Mouse (Mus musculus) heart, embryonic 16.5 days (tissue): ENCODE measurements around the gene Agpat4. TPM values are rescaled to one million over a fixed set of nuclear protein-coding genes. Genes with fewer than 3 reads are reported as not detected.

Source experiments
- ATAC-seq: fragments of 200-750 bp; cut with Nextera tagmentation; replicated peaks from 2 replicates; pipeline ENCODE4 v1.8.0; 2017; ENCODE audit warnings: moderate number of reproducible peaks; ENCODE audit not compliant: insufficient read depth, low FRiP score; ENCODE audit errors: extremely low read depth
- H3K27ac ChIP-seq: fragments of 300-500 bp; sonication (generic); 2 replicates; pipeline ENCODE4 v1.5.1; 2014; ENCODE audit warnings: mild to moderate bottlenecking, low read length, control low read depth, moderate library complexity
- H3K27me3 ChIP-seq: fragments of 300-500 bp; sonication (generic); 2 replicates; pipeline ENCODE4 v1.6.1; 2014; ENCODE audit warnings: low read length, mixed read lengths; ENCODE audit not compliant: control insufficient read depth, insufficient read depth
- H3K36me3 ChIP-seq: fragments of 300-500 bp; sonication (generic); 2 replicates; pipeline ENCODE4 v1.6.1; 2014; ENCODE audit not compliant: control insufficient read depth, insufficient read depth
- H3K4me1 ChIP-seq: fragments of 300-500 bp; sonication (generic); 2 replicates; pipeline ENCODE4 v1.6.1; 2014; ENCODE audit warnings: low read length, mixed read lengths; ENCODE audit not compliant: control insufficient read depth, insufficient read depth
- H3K4me2 ChIP-seq: fragments of 300-500 bp; sonication (generic); 2 replicates; pipeline ENCODE4 v1.6.1; 2014; ENCODE audit warnings: low read depth, mild to moderate bottlenecking, control low read depth, low read length
- H3K4me3 ChIP-seq: fragments of 300-500 bp; sonication (generic); 2 replicates; pipeline ENCODE4 v1.5.1; 2014; ENCODE audit warnings: mild to moderate bottlenecking, control low read depth, low read length
- H3K9ac ChIP-seq: fragments of 300-500 bp; sonication (generic); 2 replicates; pipeline ENCODE4 v1.6.1; 2014; ENCODE audit warnings: low read length, control low read depth
- H3K9me3 ChIP-seq: fragments of 300-500 bp; sonication (generic); replicated peaks from 2 replicates; pipeline ENCODE4 v1.6.1; 2016; ENCODE audit warnings: low read length; ENCODE audit not compliant: control insufficient read depth
- WGBS: fragments of 180-500 bp; shearing (Covaris S2); extraction: QIAGEN DNeasy Blood & Tissue Kit; methylation state at CpG from one replicate; pipeline ENCODE4 v1.1.7; 2014; 5-methylcytosine and 5-hydroxymethylcytosine counted together
- polyA plus RNA-seq: library from polyadenylated mRNA; unstranded; fragments of >200 nt; fragmentation: Nextera tagmentation; extraction: Ambion mirVana; gene quantifications from 2 replicates; pipeline ENCODE4 v1.2.1, GENCODE M21; 2015

The Agpat4 gene
- polyA plus RNA-seq, 1 experiment from 2014 or later: 15.3 TPM

- ATAC-seq: no peak
- Histone ChIP-seq H3K4me3 (no peak overlapping the region), H3K36me3 (peaks cover 2% of the 10 kb centered on the region; the same call in 1 of the 2 replicates), H3K9me3 (no peaks in the 10 kb centered on the region), H3K27ac (no peak overlapping the region), H3K9ac (no peak overlapping the region), H3K4me1 (no peaks in the 10 kb centered on the region), H3K4me2 (no peak overlapping the region), H3K27me3 (no peaks in the 10 kb centered on the region)
- 84% methylated on average over 2 of the region's 2 CpGs for WGBS
Observed at GRCm38 (mm10) chr17:12150970-12151369, 32.5 kb downstream of the Agpat4 start.

- Histone ChIP-seq H3K36me3 (peaks cover 2% of the 10 kb centered on the region; the same call in 1 of the 2 replicates), H3K27me3 (no peaks in the 10 kb centered on the region), H3K4me2 (no peak overlapping the region), H3K9me3 (no peaks in the 10 kb centered on the region), H3K27ac (no peak overlapping the region), H3K9ac (no peak overlapping the region), H3K4me1 (no peaks in the 10 kb centered on the region), H3K4me3 (no peak overlapping the region)
- 58% methylated on average over 2 of the region's 2 CpGs for WGBS
- no peak for ATAC-seq
Observed at GRCm38 (mm10) chr17:12154260-12154659, 35.8 kb downstream of the Agpat4 start.

DNA sequence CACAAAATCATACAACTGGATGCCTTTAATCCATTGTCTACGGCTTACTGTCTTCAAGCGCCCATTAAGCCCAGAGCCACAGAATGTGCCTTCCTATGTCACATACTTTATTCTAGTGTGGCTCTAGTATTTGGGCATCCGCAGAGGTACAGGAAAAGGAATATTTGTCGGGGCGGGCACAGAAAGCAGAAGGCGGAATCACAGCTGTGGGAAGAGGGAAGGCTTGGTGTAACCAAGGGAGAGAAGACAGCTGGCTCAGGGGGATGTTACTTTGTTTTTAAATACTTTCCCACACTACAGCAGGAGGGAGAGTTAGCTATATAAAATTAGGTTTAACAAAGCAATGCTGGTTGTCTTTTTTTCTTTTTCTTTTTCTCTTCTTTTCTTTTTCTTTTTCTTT, 36.7 kb downstream of the Agpat4 start:
- WGBS: 84% methylated on average over 6 of the region's 6 CpGs
- H3K4me2 ChIP-seq: no peak overlapping the region
- H3K27ac ChIP-seq: no peak overlapping the region
- no peaks in the 10 kb centered on the region for H3K4me1 ChIP-seq
- H3K27me3 ChIP-seq: no peaks in the 10 kb centered on the region
- H3K9ac ChIP-seq: no peak overlapping the region
- no peak for ATAC-seq
- no peaks in the 10 kb centered on the region for H3K9me3 ChIP-seq
- H3K4me3 ChIP-seq: no peak overlapping the region
- H3K36me3 ChIP-seq: peaks cover 2% of the 10 kb centered on the region; the same call in 1 of the 2 replicates

DNA sequence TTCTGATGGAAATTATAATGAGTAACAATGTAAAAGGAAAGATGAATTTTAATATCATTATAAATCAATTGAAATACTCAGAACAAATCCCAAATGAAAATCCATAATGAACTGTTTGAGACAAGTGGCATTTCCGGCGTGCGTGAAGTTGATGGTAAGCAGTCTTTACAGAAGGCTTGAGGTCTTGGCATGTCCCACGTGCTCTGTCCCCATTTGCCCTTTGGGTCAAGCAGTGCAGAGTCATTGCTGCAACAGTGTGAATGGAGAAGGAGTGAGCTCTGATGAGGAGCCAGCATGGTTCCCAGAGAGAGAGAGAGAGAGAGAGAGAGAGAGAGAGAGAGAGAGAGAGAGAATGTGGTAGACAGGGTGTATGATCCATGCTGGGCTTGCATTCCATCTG, 37.4 kb downstream of the Agpat4 start:
- H3K4me3 ChIP-seq: no peak overlapping the region
- H3K4me1 ChIP-seq: no peaks in the 10 kb centered on the region
- 82% methylated on average over 4 of the region's 4 CpGs for WGBS
- H3K27ac ChIP-seq: no peak overlapping the region
- H3K9ac ChIP-seq: no peak overlapping the region
- H3K27me3 ChIP-seq: no peaks in the 10 kb centered on the region
- no peaks in the 10 kb centered on the region for H3K9me3 ChIP-seq
- no peak overlapping the region for H3K4me2 ChIP-seq
- ATAC-seq: no peak
- peaks cover 2% of the 10 kb centered on the region; the same call in 1 of the 2 replicates for H3K36me3 ChIP-seq

DNA sequence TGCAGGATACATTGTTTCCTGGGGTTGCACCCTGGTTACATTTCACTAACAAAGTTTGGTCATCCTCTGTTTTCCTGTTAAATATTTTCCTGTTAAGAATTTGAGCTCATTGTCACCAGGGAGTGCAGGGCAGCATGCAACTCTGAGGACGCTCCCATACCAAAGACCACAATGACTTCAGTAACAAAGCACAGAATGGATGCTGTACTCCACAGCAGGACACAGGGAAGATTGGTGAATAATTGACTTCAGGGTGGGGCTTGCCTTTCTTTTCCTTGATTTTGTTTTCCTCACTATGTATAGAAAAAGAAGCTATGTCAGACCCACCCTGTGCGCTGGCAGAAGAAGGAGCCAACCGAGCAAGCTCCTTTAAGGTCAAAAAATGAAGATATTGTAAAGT, 38.2 kb downstream of the Agpat4 start:
- Histone ChIP-seq H3K9ac (no peak overlapping the region), H3K4me3 (no peak overlapping the region), H3K4me1 (no peaks in the 10 kb centered on the region), H3K27ac (no peak overlapping the region), H3K9me3 (no peaks in the 10 kb centered on the region), H3K36me3 (peaks cover 2% of the 10 kb centered on the region; the same call in 1 of the 2 replicates), H3K27me3 (no peaks in the 10 kb centered on the region), H3K4me2 (no peak overlapping the region)
- 85% methylated on average over 3 of the region's 3 CpGs for WGBS
- ATAC-seq: no peak

- no peak overlapping the region for H3K4me3 ChIP-seq
- WGBS: 85% methylated on average over 2 of the region's 2 CpGs
- no peaks in the 10 kb centered on the region for H3K27me3 ChIP-seq
- H3K9me3 ChIP-seq: no peaks in the 10 kb centered on the region
- ATAC-seq: no peak
- H3K4me2 ChIP-seq: no peak overlapping the region
- no peaks in the 10 kb centered on the region for H3K4me1 ChIP-seq
- H3K27ac ChIP-seq: no peak overlapping the region
- H3K36me3 ChIP-seq: peaks cover 2% of the 10 kb centered on the region; the same call in 1 of the 2 replicates
- H3K9ac ChIP-seq: no peak overlapping the region
Observed at GRCm38 (mm10) chr17:12157203-12157602, 38.7 kb downstream of the Agpat4 start.

DNA sequence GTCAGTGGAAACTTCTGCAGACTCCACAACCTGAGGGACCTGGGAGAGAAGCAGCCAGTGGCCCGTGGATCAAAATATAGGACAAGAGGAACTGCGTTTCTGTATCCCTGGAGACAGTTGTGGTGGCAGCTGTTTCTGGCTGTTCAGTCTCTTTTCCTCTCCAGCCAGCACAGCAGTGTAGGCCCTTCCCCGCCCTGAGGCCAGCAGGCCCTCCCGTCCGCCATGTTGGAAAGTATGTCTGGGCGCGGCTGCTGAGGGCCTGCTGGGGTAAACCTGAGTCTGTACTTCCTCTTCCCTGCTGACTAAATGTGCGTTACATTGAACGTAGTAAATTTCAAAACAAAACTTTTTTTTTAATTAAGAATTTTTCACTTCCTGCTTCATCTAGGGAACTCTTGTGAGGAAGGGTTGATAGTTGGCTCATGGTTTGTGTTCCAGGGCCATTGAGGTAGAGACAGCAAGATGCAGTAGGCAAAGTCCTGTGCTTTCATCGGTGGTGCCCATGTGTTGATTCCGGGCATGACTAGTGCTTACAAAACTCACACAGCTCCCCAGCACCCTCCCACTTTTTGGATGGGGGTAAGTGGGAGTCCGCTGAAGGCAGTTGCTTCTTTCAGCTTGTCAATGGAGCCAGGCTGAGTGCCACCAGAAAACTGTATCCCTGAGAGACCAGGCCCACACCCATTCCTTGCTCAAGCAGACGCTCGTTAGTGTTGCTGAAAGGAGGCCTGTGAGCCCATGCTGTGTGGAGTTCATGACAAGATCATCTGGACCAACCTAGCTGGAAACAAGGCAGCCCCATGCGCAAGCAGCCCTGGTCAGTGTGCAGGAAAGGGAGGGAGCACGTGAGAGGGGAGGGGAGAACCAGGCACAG, 40.9 kb downstream of the Agpat4 start:
- no peaks in the 10 kb centered on the region for H3K27me3 ChIP-seq
- H3K27ac ChIP-seq: no peak overlapping the region
- ATAC-seq: no peak
- H3K4me3 ChIP-seq: no peak overlapping the region
- H3K4me2 ChIP-seq: no peak overlapping the region
- no peaks in the 10 kb centered on the region for H3K36me3 ChIP-seq
- H3K9me3 ChIP-seq: no peaks in the 10 kb centered on the region
- H3K4me1 ChIP-seq: peaks cover 8% of the 10 kb centered on the region
- WGBS: 88% methylated on average over 16 of the region's 16 CpGs
- no peak overlapping the region for H3K9ac ChIP-seq

DNA sequence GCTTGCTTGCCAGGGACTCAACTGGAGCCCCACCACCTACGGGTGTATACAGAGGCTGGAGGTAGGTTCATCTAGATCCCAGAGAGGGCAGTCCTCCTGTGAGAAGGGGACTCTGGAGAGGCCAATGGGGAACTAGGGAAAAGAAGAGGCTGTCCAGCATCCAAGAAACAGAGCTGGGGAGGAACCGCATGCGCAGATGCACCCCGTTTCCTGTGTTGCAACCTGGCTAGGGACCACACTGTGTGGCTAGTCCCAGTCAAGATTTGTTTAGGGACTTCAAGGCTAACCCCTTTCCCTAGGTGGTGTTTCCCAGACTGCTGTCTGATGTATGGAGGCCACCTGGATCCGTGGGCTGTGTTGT, 41.5 kb downstream of the Agpat4 start:
- ATAC-seq: no peak
- no peaks in the 10 kb centered on the region for H3K36me3 ChIP-seq
- no peak overlapping the region for H3K27ac ChIP-seq
- no peaks in the 10 kb centered on the region for H3K27me3 ChIP-seq
- peaks cover 8% of the 10 kb centered on the region for H3K4me1 ChIP-seq
- H3K9me3 ChIP-seq: no peaks in the 10 kb centered on the region
- H3K4me2 ChIP-seq: no peak overlapping the region
- 85% methylated on average over 5 of the region's 5 CpGs for WGBS
- H3K4me3 ChIP-seq: no peak overlapping the region
- H3K9ac ChIP-seq: no peak overlapping the region

GRCm38 (mm10) chr17:12160540-12160939, 42.0 kb downstream of the Agpat4 start:
- ATAC-seq: no peak
- H3K4me2 ChIP-seq: no peak overlapping the region
- H3K9ac ChIP-seq: no peak overlapping the region
- no peaks in the 10 kb centered on the region for H3K27me3 ChIP-seq
- WGBS: 91% methylated on average over 2 of the region's 2 CpGs
- H3K9me3 ChIP-seq: no peaks in the 10 kb centered on the region
- H3K4me1 ChIP-seq: peaks cover 8% of the 10 kb centered on the region
- no peak overlapping the region for H3K4me3 ChIP-seq
- no peak overlapping the region for H3K27ac ChIP-seq
- no peaks in the 10 kb centered on the region for H3K36me3 ChIP-seq
